Mouse (Mus musculus) heart, embryonic 12.5 days (tissue): ENCODE results near the gene Sox30. TPM values are rescaled to one million over a fixed set of nuclear protein-coding genes. Genes with fewer than 3 reads are reported as not detected.

Source experiments
- ATAC-seq: fragments of 200-750 bp; cut with Nextera tagmentation; 2 replicates; pipeline ENCODE4 v1.8.0; 2017; ENCODE audit warnings: moderate TSS enrichment, moderate library complexity; ENCODE audit not compliant: insufficient number of reproducible peaks, low FRiP score
- H3K27ac ChIP-seq: fragments of 300-500 bp; sonication (generic); 2 replicates; pipeline ENCODE4 v1.5.1; 2016; ENCODE audit warnings: mild to moderate bottlenecking, moderate library complexity; ENCODE audit not compliant: poor library complexity, severe bottlenecking
- H3K27me3 ChIP-seq: fragments of 300-500 bp; sonication (generic); replicated peaks from 2 replicates; pipeline ENCODE4 v1.6.1; 2016; ENCODE audit warnings: mild to moderate bottlenecking, moderate library complexity
- H3K36me3 ChIP-seq: fragments of 300-500 bp; sonication (generic); 2 replicates; pipeline ENCODE4 v1.6.1; 2016; ENCODE audit warnings: mild to moderate bottlenecking, moderate library complexity
- H3K4me1 ChIP-seq: fragments of 300-500 bp; sonication (generic); replicated peaks from 2 replicates; pipeline ENCODE4 v1.6.1; 2016; ENCODE audit warnings: mild to moderate bottlenecking
- H3K4me2 ChIP-seq: fragments of 300-500 bp; sonication (generic); 2 replicates; pipeline ENCODE4 v1.6.1; 2016; ENCODE audit warnings: mild to moderate bottlenecking, moderate library complexity
- H3K4me3 ChIP-seq: fragments of 300-500 bp; sonication (generic); 2 replicates; pipeline ENCODE4 v1.5.1; 2016; ENCODE audit warnings: mild to moderate bottlenecking
- H3K9ac ChIP-seq: fragments of 300-500 bp; sonication (generic); 2 replicates; pipeline ENCODE4 v1.6.1; 2016; ENCODE audit warnings: mild to moderate bottlenecking, moderate library complexity
- H3K9me3 ChIP-seq: fragments of 300-500 bp; sonication (generic); replicated peaks from 2 replicates; pipeline ENCODE4 v1.6.1; 2016; ENCODE audit warnings: mild to moderate bottlenecking, moderate library complexity
- WGBS: fragments of 180-500 bp; shearing (Covaris S2); methylation state at CpG from one replicate; pipeline ENCODE4 v1.1.7; 2016; 5-methylcytosine and 5-hydroxymethylcytosine counted together
- polyA plus RNA-seq: library from polyadenylated mRNA; unstranded; fragments of >200 nt; fragmentation: Nextera tagmentation; extraction: Ambion mirVana; gene quantifications from 2 replicates; pipeline ENCODE4 v1.2.1, GENCODE M21; 2016

Gene Sox30
- polyA plus RNA-seq, 1 experiment from 2014 or later, result 0.64 TPM

- ATAC-seq, result peak; percentile 81
- H3K36me3 ChIP-seq, result peaks cover 7% of the 10 kb centered on the region
- WGBS, result under 1% methylated on average over 51 of the region's 51 CpGs
- peak within 1 kb of the TSS; percentile 68 for H3K4me3 ChIP-seq
- peaks cover 37% of the 10 kb centered on the region for H3K4me1 ChIP-seq
- H3K9me3 ChIP-seq, result no peaks in the 10 kb centered on the region
- peak within 1 kb of the TSS; percentile 92 for H3K9ac ChIP-seq
- no peaks in the 10 kb centered on the region for H3K27me3 ChIP-seq
- H3K27ac ChIP-seq, result peak within 1 kb of the TSS; percentile 95
- peak within 1 kb of the TSS; percentile 75 for H3K4me2 ChIP-seq
These were observed 76.0 kb downstream of the Sox30 start, which contains the start of gene Adam19 for GRCm38 (mm10) chr11:46055896-46056769. Gene Adam19, plus strand, starts transcription at chr11:46055992.

GRCm38 (mm10) chr11:46056770-46057411 lies 76.8 kb downstream of the Sox30 start:
- Histone ChIP-seq H3K9me3 (no peaks in the 10 kb centered on the region), H3K4me1 (peaks cover 44% of the 10 kb centered on the region), H3K27ac (peak overlapping the region; percentile 95), H3K4me3 (peak overlapping the region; percentile 68), H3K27me3 (no peaks in the 10 kb centered on the region), H3K36me3 (peaks cover 14% of the 10 kb centered on the region), H3K9ac (peak overlapping the region; percentile 92), H3K4me2 (peak overlapping the region; percentile 75)
- under 1% methylated on average over 25 of the region's 25 CpGs for WGBS
- 0 out of 2 replicates have a peak, but pooled peaks have one; percentile 24 for ATAC-seq

GRCm38 (mm10) chr11:46058011-46058410 lies 77.9 kb downstream of the Sox30 start:
- peak overlapping the region; percentile 75 for H3K27ac ChIP-seq
- ATAC-seq, result no peak

GRCm38 (mm10) chr11:46058916-46059315 lies 78.8 kb downstream of the Sox30 start:
- Histone ChIP-seq H3K4me1 (peaks cover 61% of the 10 kb centered on the region), H3K4me3 (peak overlapping the region; percentile 14; the same call in 1 of the 2 replicates), H3K36me3 (peaks cover 24% of the 10 kb centered on the region), H3K4me2 (peak overlapping the region; percentile 32), H3K27me3 (no peaks in the 10 kb centered on the region), H3K9ac (no peak overlapping the region), H3K27ac (no peak overlapping the region), H3K9me3 (no peaks in the 10 kb centered on the region)
- no peak for ATAC-seq
- WGBS, result 82% methylated on average over 4 of the region's 4 CpGs

More at GRCm38 (mm10) chr11:46058011-46058410, 77.9 kb downstream of the Sox30 start:
- H3K4me3 ChIP-seq, result peak overlapping the region; percentile 68
- H3K4me1 ChIP-seq, result peaks cover 54% of the 10 kb centered on the region
- peak overlapping the region; percentile 67 for H3K4me2 ChIP-seq
- H3K36me3 ChIP-seq, result peaks cover 20% of the 10 kb centered on the region
- WGBS, result 16% methylated on average over 9 of the region's 9 CpGs
- no peaks in the 10 kb centered on the region for H3K9me3 ChIP-seq
- H3K27me3 ChIP-seq, result no peaks in the 10 kb centered on the region
- H3K9ac ChIP-seq, result peak overlapping the region; percentile 77

- no peak overlapping the region for H3K9ac ChIP-seq
- peaks cover 60% of the 10 kb centered on the region for H3K4me1 ChIP-seq
- H3K9me3 ChIP-seq, result no peaks in the 10 kb centered on the region
- WGBS, result 61% methylated on average over 8 of the region's 8 CpGs
- ATAC-seq, result no peak
- H3K4me2 ChIP-seq, result peak overlapping the region; percentile 1; the same call in 1 of the 2 replicates
- H3K36me3 ChIP-seq, result peaks cover 29% of the 10 kb centered on the region
- peak overlapping the region; percentile 30; the same call in 1 of the 2 replicates for H3K27ac ChIP-seq
- no peaks in the 10 kb centered on the region for H3K27me3 ChIP-seq
- no peak overlapping the region for H3K4me3 ChIP-seq
These were observed 80.0 kb downstream of the Sox30 start for GRCm38 (mm10) chr11:46059887-46060650.

GRCm38 (mm10) chr11:46060651-46061020 lies 80.5 kb downstream of the Sox30 start:
- Histone ChIP-seq H3K4me2 (peak overlapping the region; percentile 1; the same call in 1 of the 2 replicates), H3K9ac (no peak overlapping the region), H3K4me3 (no peak overlapping the region), H3K27me3 (no peaks in the 10 kb centered on the region), H3K27ac (peak overlapping the region; percentile 30; the same call in 1 of the 2 replicates), H3K9me3 (no peaks in the 10 kb centered on the region), H3K36me3 (peaks cover 31% of the 10 kb centered on the region), H3K4me1 (peaks cover 60% of the 10 kb centered on the region)
- WGBS, result 59% methylated on average over 5 of the region's 5 CpGs
- no peak for ATAC-seq

GRCm38 (mm10) chr11:46061776-46062445 lies 81.8 kb downstream of the Sox30 start:
- peaks cover 42% of the 10 kb centered on the region for H3K36me3 ChIP-seq

GRCm38 (mm10) chr11:46062569-46062968 lies 82.5 kb downstream of the Sox30 start:
- Histone ChIP-seq H3K27ac (no peak overlapping the region), H3K4me2 (no peak overlapping the region), H3K4me1 (peaks cover 76% of the 10 kb centered on the region), H3K9ac (peak overlapping the region; percentile 30; the same call in 1 of the 2 replicates), H3K27me3 (no peaks in the 10 kb centered on the region), H3K36me3 (peaks cover 48% of the 10 kb centered on the region), H3K9me3 (no peaks in the 10 kb centered on the region), H3K4me3 (no peak overlapping the region)
- WGBS, result 52% methylated on average over 4 of the region's 4 CpGs
- ATAC-seq, result no peak

More at GRCm38 (mm10) chr11:46061776-46062445, 81.8 kb downstream of the Sox30 start:
- no peaks in the 10 kb centered on the region for H3K27me3 ChIP-seq
- H3K27ac ChIP-seq, result peak overlapping the region; percentile 61
- H3K4me3 ChIP-seq, result no peak overlapping the region
- no peak for ATAC-seq
- H3K4me1 ChIP-seq, result peaks cover 71% of the 10 kb centered on the region
- 0 out of 2 replicates have a peak overlapping the region, but pooled peaks have one; percentile 9 for H3K4me2 ChIP-seq
- WGBS, result 50% methylated on average over 6 of the region's 6 CpGs
- no peaks in the 10 kb centered on the region for H3K9me3 ChIP-seq
- no peak overlapping the region for H3K9ac ChIP-seq

- Histone ChIP-seq H3K4me1 (peaks cover 73% of the 10 kb centered on the region), H3K27ac (peak overlapping the region; percentile 78)
- ATAC-seq, result no peak
These were observed 83.1 kb downstream of the Sox30 start for GRCm38 (mm10) chr11:46062993-46063731.

More at GRCm38 (mm10) chr11:46062993-46063731, 83.1 kb downstream of the Sox30 start:
- WGBS, result 38% methylated on average over 9 of the region's 9 CpGs
- Histone ChIP-seq H3K9ac (peak overlapping the region; percentile 55; the same call in 1 of the 2 replicates), H3K4me2 (0 out of 2 replicates have a peak overlapping the region, but pooled peaks have one; percentile 27), H3K9me3 (no peaks in the 10 kb centered on the region), H3K27me3 (no peaks in the 10 kb centered on the region), H3K36me3 (peaks cover 49% of the 10 kb centered on the region), H3K4me3 (no peak overlapping the region)
